Mouse (Mus musculus) kidney, adult 18-20 months (tissue): ENCODE data around the gene Plvap.

ENCODE experiments used
- DNase-seq: peaks from one replicate; pipeline ENCODE4 v3.0.0; 2021

The Plvap gene

GRCm38 (mm10) chr8:71525226-71526050 is 13.9 kb upstream of the Plvap start, which contains the start of gene Ccdc194:
Ccdc194 (minus strand) TSS chr8:71525711.
- no peak for DNase-seq

GRCm38 (mm10) chr8:71521634-71522033 is 10.1 kb upstream of the Plvap start:
- DNase-seq = peak; percentile 95

GRCm38 (mm10) chr8:71519037-71519825 is 7.7 kb upstream of the Plvap start:
- peak; percentile 71 for DNase-seq

GRCm38 (mm10) chr8:71516786-71517185 is 5.2 kb upstream of the Plvap start:
- DNase-seq = no peak

- no peak for DNase-seq
Observed at GRCm38 (mm10) chr8:71515043-71515442, 3.5 kb upstream of the Plvap start.

- DNase-seq = peak; percentile 47
Observed at GRCm38 (mm10) chr8:71513018-71513754, 1.6 kb upstream of the Plvap start.

- no peak for DNase-seq
Observed at GRCm38 (mm10) chr8:71509316-71509715, 2.2 kb downstream of the Plvap start.

GRCm38 (mm10) chr8:71507589-71508104 is 3.9 kb downstream of the Plvap start:
- DNase-seq = peak; percentile 74

GRCm38 (mm10) chr8:71505979-71506378 is 5.6 kb downstream of the Plvap start:
- DNase-seq = no peak

GRCm38 (mm10) chr8:71505326-71505725 is 6.2 kb downstream of the Plvap start:
- no peak for DNase-seq

GRCm38 (mm10) chr8:71504349-71504748 is 7.2 kb downstream of the Plvap start:
- DNase-seq = no peak

- peak; percentile 49 for DNase-seq
Observed at GRCm38 (mm10) chr8:71498816-71499690, 12.5 kb downstream of the Plvap start.

GRCm38 (mm10) chr8:71497881-71498501 is 13.6 kb downstream of the Plvap start:
- DNase-seq = peak; percentile 57

- no peak for DNase-seq
Observed at GRCm38 (mm10) chr8:71497077-71497645, 14.4 kb downstream of the Plvap start.

GRCm38 (mm10) chr8:71496481-71496880 is 15.1 kb downstream of the Plvap start:
- DNase-seq = peak; percentile 92

GRCm38 (mm10) chr8:71495811-71496210 is 15.7 kb downstream of the Plvap start:
- peak; percentile 26 for DNase-seq

- peak; percentile 89 for DNase-seq
Observed at GRCm38 (mm10) chr8:71495039-71495438, 16.5 kb downstream of the Plvap start.

- peak; percentile 86 for DNase-seq
Observed at GRCm38 (mm10) chr8:71488454-71488853, 23.1 kb downstream of the Plvap start.

- peak; percentile 90 for DNase-seq
Observed at GRCm38 (mm10) chr8:71487691-71488445, 23.7 kb downstream of the Plvap start, which contains the start of gene Gtpbp3. Gtpbp3 (plus strand) TSS chr8:71488103.

- peak; percentile 28 for DNase-seq
Observed at GRCm38 (mm10) chr8:71486136-71486529, 25.4 kb downstream of the Plvap start.
